Mouse (Mus musculus) cerebellum, adult 2 months (tissue): ENCODE results near the gene Ltbp2. TPM values are rescaled to one million over a fixed set of nuclear protein-coding genes. Genes with fewer than 3 reads are reported as not detected.

Experiments
- DNase-seq, 2 experiments: peaks; one replicate each; pipeline ENCODE4 v3.0.0; 2021
- H3K27ac ChIP-seq: fragments of 200-500 bp; 2 replicates; pipeline ENCODE4 v1.5.1; 2012; ENCODE audit warnings: low read length, control low read depth, inconsistent platforms; ENCODE audit not compliant: insufficient read depth
- H3K27me3 ChIP-seq: fragments of 200-500 bp; 2 replicates; pipeline ENCODE4 v1.6.1; 2012; ENCODE audit warnings: inconsistent platforms, mild to moderate bottlenecking, low read length, moderate library complexity; ENCODE audit not compliant: control insufficient read depth, insufficient read depth
- H3K4me1 ChIP-seq: fragments of 200-500 bp; 2 replicates; pipeline ENCODE4 v1.6.1; 2011; ENCODE audit warnings: low read length; ENCODE audit not compliant: control insufficient read depth, insufficient read depth
- H3K4me3 ChIP-seq: fragments of 200-500 bp; replicated peaks from 2 replicates; pipeline ENCODE3; 2011; ENCODE audit warnings: mild to moderate bottlenecking, low read depth, low read length, control low read depth; ENCODE audit not compliant: insufficient read depth
- CTCF ChIP-seq: fragments of 200-500 bp; IDR thresholded peaks from 2 replicates; pipeline ENCODE4 v1.5.1; 2011; ENCODE audit warnings: low read depth, mild to moderate bottlenecking, control low read depth, low read length, moderate library complexity, borderline replicate concordance; ENCODE audit not compliant: insufficient read depth
- POLR2A ChIP-seq: fragments of 200-500 bp; IDR thresholded peaks from 2 replicates; pipeline ENCODE4 v1.6.1; 2011; ENCODE audit warnings: low read length, control low read depth, borderline replicate concordance; ENCODE audit not compliant: insufficient read depth
- WGBS: fragments of 180-500 bp; shearing (Covaris S2); methylation state at CpG from one replicate; pipeline ENCODE4 v1.1.7; 2018; 5-methylcytosine and 5-hydroxymethylcytosine counted together
- polyA plus RNA-seq: library from polyadenylated mRNA; depleted of rRNA; stranded (reverse); fragments of >200 nt; gene quantifications from 2 replicates; pipeline ENCODE4 v1.2.3, GENCODE M21; 2012

The Ltbp2 gene
- polyA plus RNA-seq, 1 experiment = 18.2 TPM

GRCm38 (mm10) chr12:84893648-84894628 lies 17.6 kb upstream of the Ltbp2 start:
- WGBS = 43% methylated on average over 9 of the region's 9 CpGs
- DNase-seq = no peak
- H3K4me1 ChIP-seq = no peaks in the 10 kb centered on the region
- H3K4me3 ChIP-seq = no peak overlapping the region
- no peak overlapping the region for H3K27ac ChIP-seq
- TF ChIP-seq POLR2A (no peak), CTCF (no peak)
- H3K27me3 ChIP-seq = no peaks in the 10 kb centered on the region

DNA sequence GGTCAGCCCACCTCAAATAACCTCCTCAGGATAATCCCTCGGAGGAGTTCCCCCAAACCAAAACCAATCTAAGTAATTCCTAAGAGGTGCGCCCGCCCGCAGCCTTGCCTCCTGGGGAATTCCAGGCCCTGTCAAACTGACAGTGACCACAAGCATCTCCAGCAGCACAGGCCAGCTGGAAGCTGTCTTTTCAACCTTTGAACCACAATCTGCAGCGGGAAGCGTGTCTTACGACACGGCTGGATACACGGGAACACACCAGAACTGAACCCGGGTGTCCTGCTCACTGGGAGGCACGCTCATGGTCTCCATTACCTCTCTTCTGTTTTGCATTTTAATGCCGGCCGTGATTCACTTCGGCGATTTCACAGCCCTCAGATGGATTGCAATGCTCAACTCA lies 14.0 kb upstream of the Ltbp2 start:
- WGBS = 69% methylated on average over 15 of the region's 15 CpGs
- H3K27me3 ChIP-seq = no peaks in the 10 kb centered on the region
- no peaks in the 10 kb centered on the region for H3K4me1 ChIP-seq
- H3K4me3 ChIP-seq = no peak overlapping the region
- no peak overlapping the region for H3K27ac ChIP-seq
- TF ChIP-seq POLR2A (no peak), CTCF (no peak)
- DNase-seq = no peak

- H3K4me3 ChIP-seq = no peak overlapping the region
- WGBS = 59% methylated on average over 11 of the region's 11 CpGs
- no peak overlapping the region for H3K27ac ChIP-seq
- no peaks in the 10 kb centered on the region for H3K27me3 ChIP-seq
- DNase-seq = no peak
- TF ChIP-seq POLR2A (no peak), CTCF (no peak)
- peaks cover 4% of the 10 kb centered on the region for H3K4me1 ChIP-seq
Observed at GRCm38 (mm10) chr12:84885107-84885876, 9.0 kb upstream of the Ltbp2 start.

DNA sequence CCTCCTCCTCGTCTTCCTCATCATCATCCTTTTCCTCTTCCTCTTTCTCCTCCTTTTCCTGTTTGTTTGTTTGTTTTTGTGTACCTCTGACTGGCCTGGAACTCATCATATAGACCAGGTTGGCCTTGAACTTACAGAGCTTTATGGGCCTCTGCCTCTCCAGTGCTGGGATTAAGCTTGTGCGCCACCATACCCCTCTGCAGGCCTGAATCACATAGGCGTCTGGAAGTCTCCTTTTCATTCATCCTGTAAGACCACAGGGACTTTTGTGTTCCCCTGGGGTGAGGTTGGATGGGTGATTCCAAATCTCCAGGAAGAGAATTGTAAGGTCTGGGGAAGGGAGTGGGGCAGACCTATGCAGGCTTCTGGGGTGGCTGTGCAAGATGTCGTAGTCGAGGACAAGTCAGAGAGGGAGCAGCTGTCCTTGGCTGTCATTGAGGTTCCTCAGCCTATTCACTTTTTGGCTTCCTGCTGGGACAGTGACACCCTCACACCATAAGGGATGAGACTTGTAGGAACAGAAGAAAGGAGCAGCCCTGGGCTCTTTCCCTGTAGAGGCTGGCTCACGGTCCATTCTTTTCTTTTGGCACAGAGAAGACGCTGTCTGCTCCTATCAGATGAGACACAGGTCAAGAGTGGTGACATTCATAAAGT lies 8.2 kb upstream of the Ltbp2 start:
- TF ChIP-seq CTCF = no peak
- no peak for TF ChIP-seq POLR2A
- DNase-seq = no peak
- peaks cover 10% of the 10 kb centered on the region for H3K4me1 ChIP-seq
- H3K27ac ChIP-seq = no peak overlapping the region
- 75% methylated on average over 7 of the region's 7 CpGs for WGBS
- no peaks in the 10 kb centered on the region for H3K27me3 ChIP-seq
- H3K4me3 ChIP-seq = no peak overlapping the region

- H3K4me1 ChIP-seq = peaks cover 14% of the 10 kb centered on the region
- H3K4me3 ChIP-seq = no peak overlapping the region
- TF ChIP-seq CTCF (no peak), POLR2A (no peak)
- H3K27ac ChIP-seq = no peak overlapping the region
- no peak for DNase-seq
- 91% methylated on average over 4 of the region's 4 CpGs for WGBS
- H3K27me3 ChIP-seq = no peaks in the 10 kb centered on the region
Observed at GRCm38 (mm10) chr12:84882796-84883195, 6.5 kb upstream of the Ltbp2 start.

GRCm38 (mm10) chr12:84880091-84880490 lies 3.8 kb upstream of the Ltbp2 start:
- Histone ChIP-seq H3K27me3 (no peaks in the 10 kb centered on the region), H3K27ac (peak overlapping the region; percentile 51), H3K4me1 (peaks cover 14% of the 10 kb centered on the region), H3K4me3 (peak overlapping the region; percentile 24)
- DNase-seq = peak; percentile 73 to 77
- 6% methylated on average over 11 of the region's 11 CpGs for WGBS
- TF ChIP-seq POLR2A (no peak), CTCF (no peak)

GRCm38 (mm10) chr12:84875761-84876480 lies 411 bp downstream of the Ltbp2 start:
- Histone ChIP-seq H3K27ac (peak overlapping the region; percentile 22), H3K27me3 (no peaks in the 10 kb centered on the region), H3K4me3 (peak overlapping the region; percentile 69), H3K4me1 (peaks cover 16% of the 10 kb centered on the region)
- TF ChIP-seq CTCF = no peak
- TF ChIP-seq POLR2A = no peak
- peak; percentile 55 to 63 for DNase-seq
- under 1% methylated on average over 59 of the region's 59 CpGs for WGBS
